Mouse (Mus musculus): ENCODE measurements at regions not wholly inside any gene's neighbourhood (a gene's known extent, or its start where the extent isn't known, plus 50 kb on each side); places are given as distances from the start of the nearest gene placed in this dataset.
"Not testable (repeated sequence)": the region's sequence is repeated elsewhere in the genome, so short reads cannot be mapped to it uniquely, and the experiment has no call there.

- no peak for DNase-seq (ENCODE audit: low spot score)
These were observed 185.1 kb upstream of the Tmc3 start for GRCm38 (mm10) chr7:83399668-83400067.

- no peak for DNase-seq (ENCODE audit: low spot score)
These were observed 183.7 kb upstream of the Tmc3 start for GRCm38 (mm10) chr7:83401001-83401400.

DNA sequence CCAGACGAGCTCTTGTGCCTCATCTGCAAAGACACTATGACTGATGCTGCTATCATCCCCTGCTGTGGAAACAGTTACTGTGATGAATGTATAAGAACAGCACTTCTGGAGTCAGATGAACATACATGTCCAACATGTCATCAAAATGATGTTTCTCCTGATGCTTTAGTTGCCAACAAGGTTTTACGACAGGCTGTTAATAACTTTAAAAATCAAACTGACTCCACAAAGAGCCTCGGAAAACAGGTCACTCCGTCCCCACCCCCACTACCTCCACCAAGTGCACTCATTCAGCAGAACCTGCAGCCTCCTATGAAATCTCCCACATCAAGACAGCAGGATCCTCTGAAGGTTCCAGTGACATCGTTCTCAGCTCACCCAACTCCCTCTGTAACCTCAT, 172.0 kb upstream of the Tmc3 start:
- not testable (repeated sequence) for DNase-seq (ENCODE audit: low spot score)

- DNase-seq (ENCODE audit: low spot score) = no peak
These were observed 154.7 kb upstream of the Tmc3 start for GRCm38 (mm10) chr7:83429929-83430556.

GRCm38 (mm10) chr7:83431094-83431493, 153.6 kb upstream of the Tmc3 start:
- DNase-seq (ENCODE audit: low spot score) = no peak

DNA sequence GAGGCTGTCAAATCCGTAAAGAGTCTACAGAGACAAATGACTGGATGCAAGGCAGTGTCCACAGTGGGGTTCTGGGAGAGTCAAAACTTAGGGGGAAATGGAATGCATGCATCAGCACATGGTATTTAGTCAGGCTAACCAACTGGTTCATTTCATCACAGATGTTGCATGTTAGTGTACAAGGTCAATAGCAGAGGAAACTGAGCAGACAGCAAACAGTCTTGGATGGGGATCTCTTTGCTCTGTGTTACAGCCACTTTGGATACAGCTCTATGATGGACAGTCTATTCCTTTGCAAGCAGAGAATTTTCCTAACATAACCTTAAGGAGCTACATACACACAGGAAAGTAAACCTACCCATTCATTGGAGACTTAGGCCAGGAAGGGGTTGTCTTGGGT, 151.9 kb upstream of the Tmc3 start:
- no peak for DNase-seq (ENCODE audit: low spot score)

DNA sequence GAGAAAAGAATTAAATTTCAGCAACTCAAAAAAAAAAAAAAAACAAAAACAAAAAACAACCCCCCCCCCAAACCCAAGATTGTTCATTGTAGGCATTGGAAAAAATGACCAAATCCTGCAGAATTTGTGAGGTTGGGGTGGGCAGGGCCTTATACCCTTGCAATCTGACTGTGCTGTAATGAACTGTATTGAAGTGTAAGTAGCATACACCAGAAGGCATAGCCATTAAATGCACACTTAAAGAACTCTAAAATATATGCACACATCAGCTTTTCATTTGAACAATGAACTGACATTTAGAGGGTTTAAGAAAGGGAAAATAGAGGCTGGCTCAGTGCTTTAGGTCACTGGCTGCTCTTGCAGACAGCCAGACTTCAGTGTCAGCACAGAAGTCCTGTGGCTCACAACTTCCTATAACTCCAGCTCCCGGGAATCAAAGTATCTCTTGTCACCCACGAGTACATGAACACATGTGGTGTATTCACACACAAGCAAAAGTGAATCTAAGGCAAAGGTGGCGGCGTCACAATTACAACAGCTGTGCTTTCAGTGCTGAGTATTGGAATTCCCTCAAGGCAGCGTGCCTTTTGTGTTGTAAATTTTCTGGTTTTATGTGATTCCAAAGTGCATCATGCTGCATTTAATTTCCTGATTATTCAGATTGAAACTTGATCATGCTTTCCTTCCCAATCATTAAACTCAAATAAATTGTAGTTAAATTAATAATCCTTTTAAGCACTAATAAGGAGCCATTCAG, 150.6 kb upstream of the Tmc3 start:
- no peak for DNase-seq (ENCODE audit: low spot score)

DNA sequence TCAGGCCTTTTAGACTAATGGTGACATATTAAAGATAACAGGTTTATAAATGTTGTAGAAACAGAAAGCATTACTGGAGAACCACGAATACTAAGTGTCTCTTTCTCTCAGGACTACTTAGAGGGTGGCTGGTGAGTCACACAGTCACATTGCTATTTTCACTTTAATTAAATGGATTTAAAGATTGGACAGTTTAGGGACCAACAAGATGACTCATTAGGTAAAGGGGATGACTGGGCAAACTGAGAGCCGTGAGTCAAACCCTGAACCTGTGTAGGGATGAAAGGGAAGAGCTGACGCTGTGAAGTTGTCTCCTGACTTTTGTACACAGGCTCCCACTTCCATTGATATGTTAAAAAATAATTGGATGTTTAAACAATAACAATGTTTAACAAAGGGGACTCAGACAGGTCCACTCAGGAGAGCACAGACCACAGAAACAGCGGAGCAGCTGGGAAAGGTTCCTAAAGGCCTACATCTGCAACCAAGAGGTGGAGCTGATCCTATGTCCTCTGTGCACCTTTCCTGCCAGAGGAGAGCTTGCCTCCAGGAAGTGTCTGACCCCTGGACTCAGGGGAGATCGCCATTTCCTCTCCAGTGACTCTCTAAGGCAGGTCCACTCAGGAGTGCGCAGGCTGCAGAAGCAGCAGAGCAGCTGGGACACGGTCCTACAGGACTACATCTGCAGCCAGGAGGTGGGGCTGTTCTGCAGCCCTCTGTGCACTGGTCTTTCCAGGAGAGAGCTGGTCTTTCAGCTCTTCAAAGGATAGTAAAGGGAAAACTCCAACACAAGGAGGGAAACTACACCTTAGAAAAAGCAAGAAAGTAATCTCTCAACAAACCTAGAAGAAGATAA, 146.0 kb upstream of the Tmc3 start:
- DNase-seq (ENCODE audit: low spot score) = peak; percentile 29

DNA sequence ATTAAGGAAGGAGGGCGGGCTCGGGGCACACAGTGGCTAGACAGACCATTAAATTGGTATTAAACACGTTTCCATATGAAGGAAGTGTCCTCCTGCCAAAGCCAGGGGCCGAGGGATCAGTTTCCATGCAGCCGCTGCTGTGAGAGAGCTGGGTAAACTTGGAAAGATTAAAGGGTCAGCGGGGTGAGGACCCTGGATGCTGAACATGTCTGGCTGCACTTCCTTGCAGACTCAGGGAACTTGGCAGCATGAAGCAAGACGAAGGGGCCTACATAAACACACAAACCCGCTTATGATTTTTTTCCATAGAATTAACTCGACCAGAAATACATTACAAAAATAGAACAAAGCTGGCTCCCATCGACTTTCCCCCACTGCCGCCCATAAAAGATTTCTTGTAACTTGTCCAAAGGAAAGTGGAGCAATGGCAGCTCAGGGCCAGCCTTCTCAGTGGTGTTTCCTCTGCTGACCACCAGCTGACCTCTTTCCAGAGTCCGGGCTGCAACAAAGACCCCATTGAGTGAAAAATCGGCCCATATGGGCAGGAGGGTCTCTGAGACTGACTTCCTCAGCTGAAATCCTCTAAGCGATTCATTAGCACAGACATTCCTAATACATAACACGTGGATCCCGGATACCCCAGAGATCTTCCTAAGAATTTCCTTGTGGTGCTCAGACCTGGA, 141.0 kb upstream of the Tmc3 start:
- DNase-seq (ENCODE audit: low spot score) = peak; percentile 56

GRCm38 (mm10) chr7:83444279-83444615, 140.5 kb upstream of the Tmc3 start:
- no peak for DNase-seq (ENCODE audit: low spot score)

GRCm38 (mm10) chr7:83445181-83445926, 139.4 kb upstream of the Tmc3 start:
- DNase-seq (ENCODE audit: low spot score) = no peak

GRCm38 (mm10) chr7:83450346-83450745, 134.4 kb upstream of the Tmc3 start:
- no peak for DNase-seq (ENCODE audit: low spot score)

GRCm38 (mm10) chr7:83452309-83452708, 132.4 kb upstream of the Tmc3 start:
- DNase-seq (ENCODE audit: low spot score) = no peak

DNA sequence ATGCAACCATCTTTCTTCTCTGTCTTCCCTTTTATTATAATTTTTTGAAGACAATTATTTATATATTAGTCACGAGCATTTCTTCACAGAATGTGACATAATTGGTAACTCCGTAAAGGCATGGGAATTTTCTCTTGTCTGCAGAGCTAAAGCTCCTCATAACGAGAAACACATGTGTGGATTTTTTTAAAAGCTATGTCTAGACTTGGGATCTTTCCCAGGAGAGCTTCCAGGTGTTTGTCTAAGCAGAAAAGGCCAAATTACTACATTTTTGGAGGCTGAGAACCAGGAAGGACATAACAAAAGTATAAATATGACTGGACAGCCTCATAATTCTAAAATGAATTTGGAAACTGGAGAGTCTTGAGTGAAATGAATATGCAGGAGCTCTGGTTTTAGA, 125.2 kb upstream of the Tmc3 start:
- DNase-seq (ENCODE audit: low spot score) = no peak

DNA sequence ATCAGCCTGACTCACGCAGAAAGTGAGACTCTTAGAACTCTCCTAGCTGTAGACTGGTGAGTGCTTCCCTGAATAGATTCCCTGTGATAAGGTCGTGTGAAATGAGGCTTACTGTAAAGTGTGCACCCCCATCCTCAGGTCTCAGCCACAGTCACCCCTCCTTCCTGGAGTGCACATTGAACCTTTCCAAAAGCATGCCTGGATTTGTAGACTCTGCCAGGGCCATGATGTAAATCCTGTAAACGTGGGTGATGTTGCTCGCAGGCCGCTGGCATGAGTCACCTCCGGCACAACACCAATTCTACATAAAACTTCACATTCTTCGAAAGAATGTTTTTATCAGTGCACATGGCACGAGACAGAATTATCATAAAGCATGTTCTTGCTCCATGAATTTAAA, 117.7 kb upstream of the Tmc3 start:
- DNase-seq (ENCODE audit: low spot score) = no peak

DNA sequence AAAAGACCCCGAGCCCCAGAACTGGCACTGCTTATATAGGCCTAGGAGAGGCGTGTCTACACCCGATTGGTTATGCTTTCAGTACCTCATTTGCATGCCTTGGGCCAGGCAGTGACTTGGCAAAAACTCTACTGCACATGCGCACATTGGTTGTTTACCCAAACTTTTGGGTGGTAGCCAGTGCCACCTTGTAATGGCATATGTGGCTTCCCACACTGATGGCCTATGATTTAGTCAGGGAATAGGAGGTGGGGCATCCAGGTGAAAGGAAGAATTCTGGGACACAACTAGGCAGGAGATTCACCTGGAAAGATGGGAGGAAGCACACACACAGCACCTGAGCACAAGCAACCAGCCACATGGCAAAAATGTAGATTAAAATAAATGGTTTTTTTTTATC, 114.9 kb upstream of the Tmc3 start:
- DNase-seq (ENCODE audit: low spot score) = not testable (repeated sequence)

DNA sequence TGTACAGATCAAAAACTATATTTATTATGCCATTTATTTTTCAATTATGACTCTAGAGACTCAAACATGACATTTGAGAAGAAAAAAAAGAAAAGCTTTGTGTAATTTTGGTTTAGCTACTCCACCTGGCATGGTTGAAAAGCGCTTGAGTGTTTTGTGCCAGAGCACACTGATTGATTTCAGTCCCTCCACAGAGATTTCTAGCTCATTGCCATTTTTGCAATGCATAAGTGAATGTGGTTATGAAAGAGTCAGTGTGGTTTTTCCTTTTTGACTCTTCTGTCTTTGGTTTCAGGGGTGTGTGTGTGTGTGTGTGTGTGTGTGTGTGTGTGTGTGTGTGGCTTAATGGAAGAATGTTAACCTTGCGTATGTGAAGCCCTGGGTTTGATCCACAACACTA, 113.6 kb upstream of the Tmc3 start:
- DNase-seq (ENCODE audit: low spot score) = no peak

- DNase-seq (ENCODE audit: low spot score) = no peak
These were observed 110.3 kb upstream of the Tmc3 start for GRCm38 (mm10) chr7:83474471-83474870.

GRCm38 (mm10) chr7:83474986-83475385, 109.7 kb upstream of the Tmc3 start:
- DNase-seq (ENCODE audit: low spot score) = no peak

- DNase-seq (ENCODE audit: low spot score) = no peak
These were observed 109.1 kb upstream of the Tmc3 start for GRCm38 (mm10) chr7:83475438-83476160.

DNA sequence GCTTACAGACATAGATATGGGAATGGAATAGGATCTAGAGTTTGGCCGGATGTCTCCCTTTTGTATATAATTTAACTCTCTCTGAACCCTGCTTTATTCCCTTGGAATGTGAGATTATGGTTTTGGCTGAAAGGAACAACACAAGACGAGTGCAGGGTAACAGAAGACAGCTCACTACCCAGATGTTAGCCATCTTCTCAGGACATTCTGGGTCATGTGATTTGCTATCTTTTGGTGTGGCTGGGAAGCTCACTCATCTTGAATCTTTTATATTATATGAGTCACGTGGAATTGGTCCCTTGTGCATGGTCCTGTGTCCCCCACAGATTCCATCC, 108.6 kb upstream of the Tmc3 start:
- no peak for DNase-seq (ENCODE audit: low spot score)

Measured in retina, embryonic 14.5 days (tissue).